Mouse (Mus musculus): ENCODE results near the gene Elmo1.

The Elmo1 gene

GRCm38 (mm10) chr13:20372335-20372734 lies 281.9 kb downstream of the Elmo1 start:
- DNase-seq (ENCODE audit: low read depth, low spot score) = no peak

- DNase-seq (ENCODE audit: low read depth, low spot score) = no peak
These were observed 288.5 kb downstream of the Elmo1 start for GRCm38 (mm10) chr13:20378869-20379268.

- no peak for DNase-seq (ENCODE audit: low read depth, low spot score)
These were observed 293.5 kb downstream of the Elmo1 start for GRCm38 (mm10) chr13:20383875-20384274.

GRCm38 (mm10) chr13:20384846-20385245 lies 294.4 kb downstream of the Elmo1 start:
- peak; percentile 63 for DNase-seq (ENCODE audit: low read depth, low spot score)

- peak; percentile 70 for DNase-seq (ENCODE audit: low read depth, low spot score)
These were observed 295.0 kb downstream of the Elmo1 start for GRCm38 (mm10) chr13:20385423-20385822.

GRCm38 (mm10) chr13:20386462-20387141 lies 296.2 kb downstream of the Elmo1 start:
- DNase-seq (ENCODE audit: low read depth, low spot score) = peak; percentile 14

DNA sequence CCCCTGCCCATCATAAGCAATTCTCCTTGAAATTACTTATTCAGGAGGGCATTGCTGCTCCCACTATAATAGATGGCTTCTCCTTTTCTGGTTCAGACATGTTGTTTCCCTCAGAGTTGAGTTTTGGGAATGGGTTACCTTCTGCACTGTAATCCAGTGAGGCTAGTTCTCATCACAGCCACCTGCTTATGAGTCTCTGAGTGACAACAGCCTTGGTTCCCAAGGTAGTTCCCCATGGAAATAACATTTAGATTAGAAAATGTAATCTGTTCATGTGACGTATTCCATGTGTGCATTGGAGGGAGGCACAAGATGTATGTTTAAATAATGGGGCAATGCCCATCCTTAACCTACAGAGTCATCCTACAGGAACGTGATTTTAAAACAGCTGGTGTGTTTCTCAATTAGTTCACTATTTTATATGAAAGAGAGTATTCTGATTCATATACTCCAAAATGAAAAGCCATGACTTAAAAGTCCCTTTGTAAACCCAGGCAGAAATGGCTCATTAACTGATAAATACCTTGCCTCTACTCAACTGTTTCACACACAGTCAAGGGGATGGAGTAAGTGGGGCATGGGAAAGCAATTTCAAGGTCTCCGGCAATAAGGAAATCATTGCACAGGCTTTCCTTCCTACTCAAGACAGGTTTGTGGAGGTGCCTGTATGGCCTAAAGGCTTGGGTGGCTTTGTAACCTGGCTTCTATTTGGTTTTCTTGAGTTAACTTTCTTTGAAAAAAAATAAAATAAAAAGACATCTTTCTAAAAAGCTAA lies 302.6 kb downstream of the Elmo1 start:
- DNase-seq (ENCODE audit: low read depth, low spot score) = no peak

GRCm38 (mm10) chr13:20397744-20398143 lies 307.3 kb downstream of the Elmo1 start:
- no peak for DNase-seq (ENCODE audit: low read depth, low spot score)

DNA sequence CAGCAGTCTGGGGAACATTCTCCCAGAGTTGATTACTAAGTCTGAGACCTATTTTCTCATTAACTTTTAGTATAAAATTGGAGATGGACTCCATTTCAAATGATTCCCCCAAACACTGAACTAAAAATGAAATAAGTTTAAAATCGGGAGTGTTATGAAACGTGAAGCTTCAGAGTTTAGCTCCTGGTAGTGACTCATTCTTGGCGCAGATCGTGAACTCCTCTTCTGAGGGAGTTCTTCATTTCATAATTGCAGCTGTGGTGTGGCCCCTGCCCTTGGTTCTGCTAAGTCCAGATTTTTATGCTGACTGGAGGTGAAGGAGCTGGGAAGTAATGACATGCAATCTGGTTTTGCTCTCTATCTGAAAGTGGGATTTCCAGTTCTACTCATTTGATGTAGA lies 307.9 kb downstream of the Elmo1 start:
- no peak for DNase-seq (ENCODE audit: low read depth, low spot score)

DNA sequence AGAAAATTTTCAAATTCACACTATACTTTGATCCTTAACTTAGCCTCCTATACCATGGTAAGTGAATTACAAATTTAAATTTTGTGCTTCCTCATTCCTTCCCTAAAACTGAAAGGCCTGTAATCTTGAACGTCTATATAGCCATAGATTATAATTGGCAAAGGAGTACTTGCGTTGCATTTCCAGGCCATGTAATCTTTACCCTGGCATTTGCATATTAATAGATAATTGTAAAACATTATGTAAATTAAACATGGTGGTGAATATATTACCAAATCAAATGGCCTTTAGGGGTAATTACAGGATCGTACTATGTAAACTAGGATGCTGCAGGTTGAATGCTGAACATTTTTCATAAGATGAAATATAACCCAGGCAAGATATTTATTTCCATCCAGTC lies 314.1 kb downstream of the Elmo1 start:
- no peak for DNase-seq (ENCODE audit: low read depth, low spot score)

GRCm38 (mm10) chr13:20406470-20407213 lies 316.2 kb downstream of the Elmo1 start:
- DNase-seq (ENCODE audit: low read depth, low spot score) = no peak

DNA sequence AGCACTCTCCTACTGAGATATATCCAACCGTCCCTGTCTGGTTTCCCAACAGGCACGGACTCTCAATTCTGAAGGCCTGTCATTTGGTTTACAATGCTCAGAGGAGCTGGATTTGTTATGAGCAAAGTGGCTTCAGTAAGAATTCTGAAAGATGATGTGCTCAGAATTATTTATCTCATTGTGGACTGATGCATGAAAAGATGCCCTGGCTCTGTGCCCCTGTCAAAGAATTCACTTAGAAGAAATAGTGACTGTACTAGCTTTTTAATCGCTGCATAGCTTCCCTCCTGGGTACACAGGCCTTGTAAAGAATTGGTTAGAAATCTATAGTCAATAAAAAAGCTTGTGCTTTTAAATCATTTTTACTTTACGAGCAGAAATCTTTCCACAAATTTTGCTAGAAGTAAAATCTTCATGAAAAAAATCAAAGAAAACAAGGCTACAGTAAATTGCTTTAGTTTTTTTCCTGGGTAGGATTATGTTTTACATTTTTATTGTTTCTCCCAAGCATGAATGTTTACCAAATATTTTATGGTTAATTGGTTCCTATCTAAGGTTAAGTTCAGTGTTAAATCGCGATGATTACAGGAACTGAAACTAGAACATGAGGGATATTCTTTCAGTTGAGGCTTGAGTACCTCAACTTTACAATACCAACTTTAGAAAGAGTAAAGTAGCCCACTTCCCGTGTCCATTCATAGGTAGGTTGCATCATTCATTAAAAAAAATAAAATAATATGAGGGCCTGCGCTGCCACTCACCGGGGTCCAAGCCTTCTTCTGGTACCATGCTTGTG lies 320.1 kb downstream of the Elmo1 start:
- DNase-seq (ENCODE audit: low read depth, low spot score) = no peak

GRCm38 (mm10) chr13:20416691-20417660 lies 326.6 kb downstream of the Elmo1 start:
- no peak for DNase-seq (ENCODE audit: low read depth, low spot score)

DNA sequence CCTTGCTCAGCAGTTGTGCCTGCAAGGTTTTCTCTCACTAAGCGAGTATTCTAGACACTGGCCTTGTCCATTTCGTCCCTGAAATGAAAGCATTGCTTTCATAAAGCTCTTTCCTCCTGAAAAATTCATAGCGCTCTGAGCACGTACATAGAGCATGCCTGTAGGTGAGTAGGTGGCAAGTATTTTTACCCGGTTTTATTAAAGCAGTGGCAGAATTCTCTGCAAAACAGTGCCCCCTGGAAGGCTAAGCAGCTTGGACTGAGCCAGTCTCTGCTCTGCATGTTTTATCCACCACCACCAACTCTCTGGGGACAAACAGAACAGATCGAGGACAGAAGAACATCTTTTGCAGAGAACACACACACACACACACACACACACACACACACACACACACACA lies 340.6 kb downstream of the Elmo1 start:
- no peak for DNase-seq (ENCODE audit: low read depth, low spot score)

- DNase-seq (ENCODE audit: low read depth, low spot score) = peak; percentile 7
These were observed 342.9 kb downstream of the Elmo1 start for GRCm38 (mm10) chr13:20433221-20433858.

DNA sequence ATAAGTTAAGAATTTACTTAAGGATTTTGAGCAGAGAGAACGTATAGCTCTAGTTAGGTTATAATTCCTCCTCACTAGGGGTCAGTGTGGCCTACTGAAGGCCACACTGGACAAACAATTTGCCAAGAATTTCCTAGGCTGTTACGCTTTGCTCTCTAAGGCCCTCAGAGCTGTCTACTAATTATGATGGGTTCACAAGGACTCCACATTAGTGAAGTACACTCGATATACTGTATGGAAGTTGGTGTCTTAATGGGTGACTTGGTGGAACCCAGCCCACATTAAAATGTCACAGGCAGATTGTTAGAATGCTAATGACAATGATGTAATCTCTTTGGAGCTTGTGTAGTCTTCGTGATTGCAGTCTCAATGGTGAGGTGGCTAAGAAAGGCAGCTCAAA lies 343.7 kb downstream of the Elmo1 start:
- no peak for DNase-seq (ENCODE audit: low read depth, low spot score)

DNA sequence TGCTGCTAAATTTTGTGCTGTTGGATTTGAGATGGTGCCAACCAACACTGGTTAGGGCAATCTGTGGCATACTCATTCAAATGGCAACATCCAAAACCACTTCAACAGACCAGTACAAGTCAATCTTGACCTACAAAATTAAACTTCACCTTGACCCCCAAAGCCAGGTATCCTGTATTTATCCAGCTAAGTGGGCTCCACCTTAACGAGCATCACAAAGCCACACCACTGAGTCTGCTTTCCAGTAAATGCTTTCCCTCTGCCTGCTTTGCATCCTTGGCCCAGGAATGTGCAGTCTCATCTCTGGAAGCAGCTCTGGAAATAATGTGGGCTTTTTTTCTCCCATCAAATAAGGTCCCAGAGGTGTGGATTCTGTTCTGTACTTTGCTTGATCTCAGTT lies 349.1 kb downstream of the Elmo1 start:
- DNase-seq (ENCODE audit: low read depth, low spot score) = peak; percentile 65

DNA sequence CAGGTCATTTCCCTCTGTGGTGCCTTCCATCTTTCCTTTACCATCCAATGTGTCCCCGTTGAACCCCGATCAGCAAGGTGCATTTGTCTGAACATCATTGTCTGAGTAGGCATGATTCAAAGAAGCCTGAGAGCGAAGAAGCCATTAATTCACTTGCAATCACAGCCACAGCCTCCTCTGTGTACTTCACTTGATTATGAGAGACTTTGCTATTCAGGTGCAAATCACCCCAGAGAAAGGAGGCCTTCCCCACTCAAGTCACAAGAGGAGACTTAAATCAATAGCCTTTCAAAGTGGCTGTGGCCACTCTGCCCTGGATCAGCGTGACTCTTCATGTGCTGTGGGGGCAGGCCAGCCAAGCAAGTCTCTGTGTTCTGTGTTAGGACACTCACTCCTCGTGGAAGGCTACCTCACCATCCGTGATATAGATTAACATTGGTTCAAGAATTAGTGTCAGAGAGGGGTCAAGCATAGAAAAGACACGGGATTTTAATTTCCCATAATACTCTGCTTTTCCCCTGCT lies 360.5 kb downstream of the Elmo1 start:
- DNase-seq (ENCODE audit: low read depth, low spot score) = no peak

DNA sequence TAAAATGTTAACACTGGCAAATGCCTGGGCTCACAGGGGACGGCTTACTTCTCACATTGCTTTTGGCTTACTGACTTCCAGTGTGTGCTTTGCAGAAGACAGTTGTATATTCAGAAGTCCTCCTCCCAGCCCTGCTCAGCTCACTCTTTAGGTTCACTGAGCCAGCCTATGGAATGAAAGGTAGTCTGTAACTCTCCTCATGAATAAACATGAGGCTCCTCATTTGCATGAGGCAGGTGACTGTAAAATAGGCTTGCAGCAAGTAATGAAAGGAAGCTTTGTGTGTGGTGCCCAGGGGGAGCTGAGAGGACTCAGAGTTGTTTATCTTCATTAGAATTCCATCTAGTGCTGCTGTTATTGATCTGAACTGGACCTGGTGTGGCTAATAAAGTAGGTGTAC lies 364.0 kb downstream of the Elmo1 start:
- DNase-seq (ENCODE audit: low read depth, low spot score) = no peak

GRCm38 (mm10) chr13:20460096-20460495 lies 369.7 kb downstream of the Elmo1 start:
- DNase-seq (ENCODE audit: low read depth, low spot score) = no peak

Measured in ES-CJ7 (cell line).